Mouse (Mus musculus): Measurements from ENCODE around the gene Atf4.

The Atf4 gene

GRCm38 (mm10) chr15:80253530-80253929, 1.5 kb upstream of the Atf4 start:
- DNase-seq: no peak

- no peak for DNase-seq
These were observed 777 bp upstream of the Atf4 start for GRCm38 (mm10) chr15:80254207-80254606.

GRCm38 (mm10) chr15:80255646-80256121, 700 bp downstream of the Atf4 start:
- DNase-seq: peak; percentile 76

GRCm38 (mm10) chr15:80256242-80256641, 1.3 kb downstream of the Atf4 start:
- no peak for DNase-seq

- no peak for DNase-seq
These were observed 1.9 kb downstream of the Atf4 start for GRCm38 (mm10) chr15:80256656-80257601.

GRCm38 (mm10) chr15:80257602-80258239, 2.7 kb downstream of the Atf4 start:
- DNase-seq: no peak

GRCm38 (mm10) chr15:80258240-80259170, 3.5 kb downstream of the Atf4 start:
- DNase-seq: no peak

- no peak for DNase-seq
These were observed 4.5 kb downstream of the Atf4 start for GRCm38 (mm10) chr15:80259406-80260045.

GRCm38 (mm10) chr15:80260677-80261076, 5.7 kb downstream of the Atf4 start:
- DNase-seq: peak; percentile 73

- DNase-seq: no peak
These were observed 6.1 kb downstream of the Atf4 start for GRCm38 (mm10) chr15:80261100-80261499.

GRCm38 (mm10) chr15:80263610-80264575, 8.9 kb downstream of the Atf4 start, which contains the start of gene Rps19bp1:
Gene Rps19bp1, minus strand, starts transcription at chr15:80264315.
- DNase-seq: peak; percentile 94

GRCm38 (mm10) chr15:80266281-80266680, 11.3 kb downstream of the Atf4 start:
- peak; percentile 75 for DNase-seq

GRCm38 (mm10) chr15:80271858-80272396, 16.9 kb downstream of the Atf4 start:
- DNase-seq: no peak

GRCm38 (mm10) chr15:80277107-80277506, 22.1 kb downstream of the Atf4 start:
- DNase-seq: no peak

GRCm38 (mm10) chr15:80277625-80278024, 22.6 kb downstream of the Atf4 start:
- no peak for DNase-seq

GRCm38 (mm10) chr15:80278121-80278759, 23.3 kb downstream of the Atf4 start:
- DNase-seq: peak; percentile 84

- no peak for DNase-seq
These were observed 24.1 kb downstream of the Atf4 start for GRCm38 (mm10) chr15:80279053-80279452.

GRCm38 (mm10) chr15:80280646-80281045, 25.7 kb downstream of the Atf4 start:
- DNase-seq: no peak

- DNase-seq: no peak
These were observed 31.9 kb downstream of the Atf4 start, which contains the start of gene Cacna1i for GRCm38 (mm10) chr15:80286851-80287415. Gene Cacna1i, plus strand, starts transcription at chr15:80287238.

GRCm38 (mm10) chr15:80288036-80288435, 33.1 kb downstream of the Atf4 start:
- DNase-seq: no peak

Measured in layer of hippocampus, adult 9-11 months (tissue).